Comparison of ENCODE assay signal across 8 mouse cellular contexts in genomic region chr1:59602531-59603416, GRCm38 (mm10).
DNase-seq lines count a peak whose midpoint lies in the region.

No protein-coding gene starts in this region.

- peak; percentile 19 to 39 for DNase-seq in frontal cortex, adult 2 months (ENCODE audit: extremely low spot score in 1 of 2, low spot score in 1 of 2)
- no peak for DNase-seq in frontal cortex, postnatal 25 days (ENCODE audit: low spot score in 2 of 2)
- peak; percentile 47 for DNase-seq in cerebellum, adult 11 months
- DNase-seq in layer of hippocampus, adult 18-20 months (ENCODE audit: low spot score in 2 of 2): peak; percentile 65 to 83
- peak; percentile 69 for DNase-seq in thymus, postnatal 0 days (ENCODE audit: low spot score)
- no peak for DNase-seq in adrenal gland, adult 2 months
- DNase-seq in adrenal gland, adult 8-10 months: no peak
- DNase-seq in B cell, adult 2 months: no peak

Comparison
In these comparisons a context has a peak if more than half of its experiments do, and no peak if none do; other contexts are left out.
1. DNase-seq: peak in frontal cortex, adult 2 months (2 of 2), cerebellum, adult 11 months (single experiment), layer of hippocampus, adult 18-20 months (2 of 2) and thymus, postnatal 0 days (single experiment); none in frontal cortex, postnatal 25 days (0 of 2), adrenal gland, adult 2 months (single experiment), adrenal gland, adult 8-10 months (single experiment) and B cell, adult 2 months (0 of 2).